Mouse (Mus musculus) CD4-positive helper T cell, adult 2 months (primary cell): Measurements from ENCODE around the gene Gm4216.
"Not testable (repeated sequence)": the region's sequence is repeated elsewhere in the genome, so short reads cannot be mapped to it uniquely, and the experiment has no call there.

Experiments
- DNase-seq: peaks from one replicate; pipeline ENCODE4 v3.0.0-alpha.2; 2012; ENCODE audit warnings: low read depth, missing footprints, low spot score

The Gm4216 gene

DNA sequence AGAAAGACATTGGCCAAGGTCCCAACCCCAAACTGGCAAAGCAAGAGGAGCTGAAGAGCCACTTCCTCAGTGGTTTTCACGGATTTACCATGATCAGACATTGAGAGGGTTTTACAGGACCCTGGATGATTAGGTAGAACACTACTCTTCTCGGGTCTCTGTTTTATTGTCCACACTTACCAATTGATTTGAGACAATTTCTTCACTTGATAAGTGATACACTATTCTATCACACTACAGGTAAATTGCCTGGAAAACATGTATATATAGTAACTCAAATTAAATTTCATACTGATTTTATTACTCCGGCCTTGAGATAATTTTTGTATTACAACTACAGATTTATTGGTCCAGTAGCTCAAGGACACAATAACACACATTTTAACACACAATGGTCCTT lies at the start of gene Gm4216:
Gm4216 (minus strand) TSS at position 101 of the 400 bp plus-strand sequence.
- DNase-seq = not testable (repeated sequence)

DNA sequence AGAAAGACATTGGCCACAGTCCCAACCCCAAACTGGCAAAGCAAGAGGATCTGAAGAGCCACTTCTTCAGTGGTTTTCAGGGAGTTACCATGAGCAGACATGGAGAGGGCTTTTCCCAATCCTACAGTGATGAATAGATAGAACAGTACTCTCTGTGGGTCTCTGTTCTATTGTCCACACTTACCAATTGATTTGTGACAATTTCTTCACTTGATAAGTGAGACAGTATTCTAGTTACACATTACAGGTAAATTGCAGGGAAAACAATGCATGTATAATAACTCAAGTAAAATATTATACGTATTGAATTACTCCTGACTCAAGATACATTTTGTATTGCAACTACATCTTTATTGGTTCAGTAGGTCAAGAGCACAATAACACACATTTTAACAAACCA lies 47.6 kb upstream of the Gm4216 start, which contains the start of gene Gm8720:
Gm8720 (minus strand) TSS at position 101 of the 400 bp plus-strand sequence.
- DNase-seq = not testable (repeated sequence)

GRCm38 (mm10) chr7:23055240-23055639 lies 35.5 kb upstream of the Gm4216 start, which contains the start of gene Vmn1r163:
Vmn1r163 (plus strand) TSS chr7:23055540.
- not testable (repeated sequence) for DNase-seq

DNA sequence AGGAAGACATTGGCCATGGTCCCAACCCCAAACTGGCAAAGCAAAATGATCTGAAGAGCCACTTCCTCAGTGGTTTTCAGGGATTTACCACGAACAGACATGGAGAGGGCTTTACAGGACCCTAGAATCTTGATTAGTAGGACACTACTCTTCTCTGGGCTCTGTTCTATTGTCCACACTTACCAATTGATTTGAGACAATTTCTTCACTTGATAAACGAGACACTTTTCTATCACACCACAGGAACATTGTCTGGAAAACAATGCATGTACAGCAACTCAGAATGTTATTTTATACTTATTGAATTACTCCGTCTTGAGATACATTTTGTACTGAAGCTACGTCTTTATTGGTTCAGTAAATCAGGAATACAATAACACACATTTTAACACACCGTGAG lies 35.1 kb downstream of the Gm4216 start, which contains the start of gene Gm4214:
Gm4214 (minus strand) TSS at position 101 of the 400 bp plus-strand sequence.
- not testable (repeated sequence) for DNase-seq
